Mouse (Mus musculus): ENCODE data around the gene Eif4g3.

GRCm38 (mm10) chr4:138066421-138066820 is 73.6 kb downstream of the Eif4g3 start:
- no peak for TF ChIP-seq CTCF (IDR thresholded peaks at IDR 0.05; ENCODE audit: low read depth)
- TF ChIP-seq EP300 (IDR thresholded peaks at IDR 0.05; ENCODE audit: low read depth), result no peak
